Mouse (Mus musculus) hindlimb bud, embryonic 11.5 days (tissue): ENCODE data around the gene Tbc1d20.
A peak's percentile ranks its signal among the peaks of the same experiment; 100 is the strongest.
"Not testable (repeated sequence)": the region's sequence is repeated elsewhere in the genome, so short reads cannot be mapped to it uniquely, and the experiment has no call there.

Experiments
- DNase-seq: peaks from one replicate; pipeline ENCODE4 v3.0.0-alpha.2; 2012; ENCODE audit warnings: low read depth, low spot score; ENCODE audit errors: extremely low spot score

Gene Tbc1d20

DNA sequence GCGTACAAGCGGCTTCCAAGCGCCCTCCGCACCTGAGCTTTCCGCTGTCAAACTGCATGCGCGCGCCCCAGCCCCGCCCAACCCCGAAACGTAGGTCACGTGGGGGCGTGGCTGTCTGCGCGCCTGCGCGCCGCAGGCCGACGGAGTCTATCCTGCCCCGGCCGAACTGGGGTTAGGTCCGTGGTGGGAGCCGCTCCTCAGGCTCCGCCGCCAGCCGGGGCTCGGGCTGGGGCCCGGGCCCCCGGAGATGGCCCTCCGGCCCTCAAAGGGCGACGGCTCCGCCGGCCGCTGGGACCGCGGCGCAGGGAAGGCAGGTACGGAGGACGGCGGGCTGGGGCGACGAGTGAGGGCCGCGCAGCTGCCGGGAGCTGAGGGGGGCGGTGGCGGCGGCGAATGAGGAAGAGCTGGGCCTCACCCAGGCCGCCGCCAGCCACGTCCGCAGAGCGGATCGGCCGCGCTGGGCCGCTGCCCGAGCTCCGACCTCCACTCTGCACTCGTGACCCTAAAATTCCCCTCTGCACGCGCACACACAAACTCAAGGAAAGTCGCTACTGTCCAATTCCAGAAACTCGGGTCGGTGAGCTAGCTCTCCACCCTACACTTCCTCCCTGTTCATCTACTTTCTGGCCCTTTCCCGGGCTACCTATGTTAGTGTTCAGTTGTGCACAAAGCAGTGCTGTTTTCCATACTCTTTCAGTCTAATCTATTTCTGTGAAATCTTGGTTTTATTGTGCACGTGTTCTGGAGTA lies at the start of gene Tbc1d20:
TSS of gene Tbc1d20 (plus strand) at position 102 of the 749 bp plus-strand sequence.
- DNase-seq: peak; percentile 67

DNA sequence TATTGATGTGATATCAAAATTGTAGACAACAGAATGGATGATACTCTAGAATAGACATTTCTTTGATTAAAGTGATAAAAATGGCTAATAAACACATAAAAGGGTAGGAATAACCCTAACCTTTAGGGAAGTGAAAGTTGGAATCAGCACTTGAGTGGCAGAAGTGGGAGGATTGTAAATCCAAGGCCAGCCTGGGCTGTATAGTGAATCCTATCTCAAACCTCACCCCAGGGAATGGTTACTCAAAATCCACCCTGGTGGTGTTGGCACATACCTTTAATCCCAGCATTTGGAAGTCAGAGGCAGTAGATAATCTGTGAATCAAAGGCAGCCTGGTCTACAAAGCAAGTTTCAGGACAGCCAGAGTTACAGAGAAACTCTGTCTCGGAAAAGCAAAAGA lies 46.4 kb upstream of the Tbc1d20 start:
- no peak for DNase-seq

DNA sequence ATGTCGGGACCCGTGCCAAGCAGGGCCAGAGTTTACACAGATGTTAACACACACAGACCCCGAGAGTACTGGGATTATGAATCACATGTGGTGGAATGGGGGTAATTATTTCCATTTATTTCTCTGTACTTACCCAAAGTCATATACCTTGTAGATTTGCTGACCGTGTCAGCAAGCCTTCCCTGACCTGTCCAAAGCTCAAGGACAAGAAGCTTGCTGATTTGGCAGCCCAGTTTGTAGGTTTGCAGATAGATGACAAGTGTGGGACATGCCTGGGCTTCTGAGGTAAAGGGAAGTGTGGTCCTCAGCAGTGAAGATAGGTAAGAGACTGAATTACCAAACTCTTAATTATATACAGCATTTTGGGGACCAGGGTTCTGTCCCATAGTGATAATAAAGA lies 43.1 kb upstream of the Tbc1d20 start:
- DNase-seq: no peak

DNA sequence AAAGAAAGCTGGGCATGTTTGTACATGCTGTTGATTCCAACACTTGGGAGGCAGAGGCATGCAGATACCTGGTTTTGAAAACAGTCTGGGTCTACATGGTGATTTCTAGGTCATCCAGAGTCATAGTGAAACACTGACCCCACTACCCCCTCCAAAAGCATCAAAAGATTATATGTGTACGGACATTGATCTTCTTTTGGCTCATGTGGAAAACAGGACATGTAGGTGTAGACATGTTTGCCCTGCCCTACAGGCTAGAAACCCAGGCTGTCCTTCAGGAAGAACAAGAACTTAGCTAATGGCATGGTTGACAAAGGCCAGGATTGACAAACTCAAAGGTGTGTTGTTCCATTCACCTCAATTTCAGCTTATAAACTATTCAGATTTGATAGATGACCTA lies 33.9 kb upstream of the Tbc1d20 start:
- DNase-seq: no peak

DNA sequence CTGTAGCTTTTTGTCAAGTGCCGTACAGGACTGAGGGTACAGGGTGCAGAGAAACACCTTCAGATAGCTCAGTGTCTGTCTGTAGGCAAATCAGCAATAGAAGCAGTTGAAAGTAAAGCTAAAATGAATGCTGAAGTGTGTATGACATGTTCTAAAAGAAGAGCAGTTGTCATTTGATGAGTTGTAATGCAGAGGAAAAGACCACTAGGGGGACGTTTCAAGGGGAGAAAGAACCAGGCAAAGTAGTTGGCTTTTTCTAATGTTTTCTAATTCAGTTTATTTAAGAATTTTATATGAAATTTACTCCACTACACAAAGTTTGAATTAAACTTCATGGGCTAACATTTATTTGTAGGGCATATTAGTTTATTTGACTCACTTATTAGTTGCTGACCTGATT lies 20.0 kb upstream of the Tbc1d20 start:
- no peak for DNase-seq

DNA sequence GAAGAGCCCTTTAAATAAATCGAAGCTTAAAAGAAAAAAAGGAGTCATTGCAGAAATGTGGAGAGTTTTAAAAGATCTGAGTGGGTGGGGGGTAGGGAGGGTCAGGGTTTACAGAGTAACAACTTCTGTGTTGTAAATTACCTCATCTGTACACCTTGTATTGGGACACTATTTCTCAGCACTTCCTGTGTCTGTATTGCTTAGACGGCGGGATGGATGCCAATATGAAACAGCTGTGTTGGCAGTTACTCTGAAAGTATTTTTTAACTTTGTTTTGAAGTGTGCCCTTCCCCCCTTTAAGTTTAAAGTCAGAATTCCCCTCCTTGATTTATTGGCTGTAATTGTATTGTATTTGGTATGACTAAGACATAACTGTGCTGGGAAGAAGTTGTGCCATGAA lies 12.2 kb upstream of the Tbc1d20 start:
- DNase-seq: no peak

DNA sequence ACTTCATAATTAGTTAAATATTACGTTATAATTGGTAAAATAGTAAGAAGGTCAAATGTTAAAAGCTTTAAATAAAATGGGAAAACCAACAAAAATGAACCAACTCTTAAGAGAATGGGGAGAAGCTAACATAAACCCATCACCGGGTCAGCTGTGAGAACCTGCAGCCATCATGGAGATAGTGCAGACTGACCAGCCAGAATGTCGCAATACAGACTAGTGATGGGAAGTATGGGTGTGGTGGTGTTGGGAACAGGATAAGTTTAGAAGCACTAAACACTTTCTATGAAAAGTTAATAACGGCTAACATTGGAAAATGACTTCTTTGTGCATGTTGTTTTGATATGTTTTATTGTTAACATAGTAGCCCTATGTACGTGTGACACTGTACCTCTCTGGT lies 6.1 kb upstream of the Tbc1d20 start:
- DNase-seq: no peak

GRCm38 (mm10) chr2:152288046-152288445 lies 5.6 kb upstream of the Tbc1d20 start:
- no peak for DNase-seq

GRCm38 (mm10) chr2:152289623-152290022 lies 4.0 kb upstream of the Tbc1d20 start:
- DNase-seq: not testable (repeated sequence)

DNA sequence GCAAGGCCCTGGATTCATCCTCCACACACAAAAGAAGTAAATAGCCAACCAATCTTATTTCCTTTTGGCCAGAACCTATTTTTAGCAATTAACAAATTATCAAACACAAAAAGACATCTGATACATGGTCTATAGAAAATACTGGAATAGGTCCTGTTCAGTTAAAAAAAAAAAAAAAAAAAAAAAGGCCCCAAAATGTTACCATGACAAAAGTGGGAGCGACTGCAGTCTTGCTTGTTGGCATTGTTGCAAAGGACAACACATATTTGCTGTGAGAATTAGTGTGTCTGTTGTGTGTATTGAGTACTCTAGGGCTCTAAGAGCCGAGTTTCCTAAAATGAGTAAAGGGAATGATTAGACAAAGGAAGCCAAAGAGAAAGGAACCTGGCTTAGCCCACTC lies 1.2 kb upstream of the Tbc1d20 start:
- DNase-seq: no peak

DNA sequence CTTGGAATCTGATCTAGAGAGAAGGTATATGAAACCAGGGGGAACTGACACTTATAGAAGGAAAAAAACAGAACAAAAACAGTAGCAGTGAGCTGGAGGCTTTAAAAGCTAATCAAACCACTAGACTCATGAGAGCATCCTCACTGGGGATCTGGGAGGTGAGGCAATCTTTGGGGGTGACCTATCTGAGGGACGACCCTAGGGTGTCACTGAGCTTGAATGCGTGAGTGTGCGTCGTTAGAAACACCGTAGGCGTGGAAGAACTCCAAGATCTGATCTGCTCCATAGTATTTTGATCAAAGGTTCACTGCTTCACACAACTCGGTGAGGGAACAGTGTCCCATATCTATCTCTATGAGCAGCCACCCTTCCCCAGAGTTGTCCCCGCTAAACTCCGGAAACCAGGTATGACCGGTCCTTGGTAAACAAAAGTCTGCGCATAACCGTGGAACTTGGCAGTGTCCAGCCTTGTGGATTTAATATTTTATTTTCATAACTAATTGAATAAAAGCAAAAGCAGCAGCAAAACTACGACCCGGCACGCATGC lies 375 bp upstream of the Tbc1d20 start:
- no peak for DNase-seq

GRCm38 (mm10) chr2:152294541-152294940 lies 913 bp downstream of the Tbc1d20 start:
- no peak for DNase-seq

- DNase-seq: no peak
Observed at GRCm38 (mm10) chr2:152302862-152303261, 9.2 kb downstream of the Tbc1d20 start.

DNA sequence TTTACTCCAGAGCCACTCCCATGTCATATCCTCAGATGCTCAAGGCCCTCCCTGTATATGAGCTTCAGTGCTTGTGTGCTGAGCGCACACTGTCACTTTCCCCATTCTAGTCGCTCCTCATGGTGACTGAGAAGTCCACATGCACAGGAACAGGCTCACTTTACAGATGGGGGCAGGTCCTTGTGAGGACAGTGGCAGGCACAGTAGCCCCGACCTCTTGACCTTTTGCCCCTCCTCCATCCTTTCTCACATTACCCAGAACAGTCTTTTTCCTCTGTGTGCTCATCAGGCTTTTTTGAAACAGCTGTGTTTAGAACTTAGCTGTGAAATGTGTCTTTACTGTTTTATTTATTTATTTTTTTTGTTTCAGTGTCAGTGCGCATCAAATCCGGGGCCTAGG lies 10.2 kb downstream of the Tbc1d20 start:
- no peak for DNase-seq

- DNase-seq: no peak
Observed at GRCm38 (mm10) chr2:152305480-152305879, 11.9 kb downstream of the Tbc1d20 start.

- no peak for DNase-seq
Observed at GRCm38 (mm10) chr2:152307186-152307585, 13.6 kb downstream of the Tbc1d20 start.

- DNase-seq: no peak
Observed at GRCm38 (mm10) chr2:152312996-152313395, 19.4 kb downstream of the Tbc1d20 start.

- DNase-seq: no peak
Observed at GRCm38 (mm10) chr2:152313926-152314325, 20.3 kb downstream of the Tbc1d20 start.

- no peak for DNase-seq
Observed at GRCm38 (mm10) chr2:152317054-152317453, 23.4 kb downstream of the Tbc1d20 start.

DNA sequence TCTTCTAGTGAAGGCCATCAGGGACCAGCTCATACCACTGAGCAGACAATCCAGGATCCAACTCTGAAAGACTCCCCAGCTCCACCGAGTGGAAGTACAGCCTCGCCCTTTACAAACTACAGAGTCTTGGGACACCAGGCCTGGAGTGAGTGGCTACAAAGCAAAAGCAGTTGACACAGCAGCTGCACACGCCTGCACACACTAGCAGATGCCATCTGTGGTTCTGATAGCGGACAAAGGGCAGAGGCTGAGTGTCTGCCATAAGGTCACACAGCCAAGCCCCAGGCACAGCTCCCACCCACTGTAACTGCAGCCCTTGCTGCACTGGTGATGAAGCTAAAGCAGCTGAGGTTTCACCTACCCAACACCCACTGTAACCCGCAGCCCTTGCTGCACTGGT lies 27.9 kb downstream of the Tbc1d20 start:
- no peak for DNase-seq

DNA sequence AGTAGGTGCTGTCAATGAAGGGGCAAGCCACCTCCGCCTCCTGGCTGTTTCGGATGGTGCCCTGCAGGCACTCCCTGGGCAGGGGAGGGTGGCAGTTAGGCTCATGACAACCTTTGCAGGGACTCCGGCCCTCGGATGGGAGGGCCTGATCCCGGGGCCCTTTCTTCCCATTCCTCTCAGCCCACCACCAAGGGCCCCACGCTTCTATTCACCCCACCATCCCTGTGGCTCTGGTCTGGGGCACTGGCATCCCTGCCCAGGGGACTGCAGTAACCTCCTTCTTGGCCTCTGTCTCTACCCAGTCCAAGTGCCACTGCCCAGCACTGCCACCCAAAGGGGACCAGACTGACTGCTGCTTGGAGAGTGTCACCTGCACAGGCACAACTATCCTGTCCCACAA lies 28.6 kb downstream of the Tbc1d20 start:
- no peak for DNase-seq

DNA sequence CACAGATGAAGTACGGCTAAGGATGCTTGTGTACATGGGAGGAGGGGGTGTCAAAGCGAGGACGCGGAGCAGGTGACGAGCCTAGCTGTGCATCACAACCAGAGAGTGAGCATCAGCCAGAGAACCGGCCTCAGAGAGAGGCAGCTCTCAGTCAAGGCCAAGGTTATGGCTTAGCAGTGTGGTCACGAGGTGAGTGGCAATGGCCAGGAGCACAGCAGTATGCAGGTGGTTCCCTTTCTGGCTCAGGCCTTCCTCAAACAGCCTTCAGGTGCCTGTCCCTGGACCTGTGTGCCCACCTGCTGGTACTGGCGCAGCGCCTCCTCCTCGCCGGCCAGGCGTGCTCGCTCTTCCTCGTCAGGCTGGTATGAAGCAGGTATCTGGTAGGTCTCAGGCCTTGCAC lies 30.3 kb downstream of the Tbc1d20 start:
- no peak for DNase-seq

GRCm38 (mm10) chr2:152324842-152325241 lies 31.2 kb downstream of the Tbc1d20 start:
- DNase-seq: no peak
